Mouse (Mus musculus) testis, adult 2 months (tissue): ENCODE results near the gene Synrg. TPM values are rescaled to one million over a fixed set of nuclear protein-coding genes. Genes with fewer than 3 reads are reported as not detected.

Experiments used
- H3K27ac ChIP-seq: fragments of 200-500 bp; 2 replicates; pipeline ENCODE4 v1.5.1; 2012; ENCODE audit warnings: low read depth, low read length; ENCODE audit not compliant: control insufficient read depth, insufficient read depth
- H3K27me3 ChIP-seq: fragments of 200-500 bp; 2 replicates; pipeline ENCODE4 v1.6.1; 2012; ENCODE audit warnings: mild to moderate bottlenecking, low read length, moderate library complexity; ENCODE audit not compliant: control insufficient read depth, insufficient read depth
- H3K36me3 ChIP-seq: fragments of 200-500 bp; 2 replicates; pipeline ENCODE4 v1.6.1; 2012; ENCODE audit warnings: mild to moderate bottlenecking, low read length; ENCODE audit not compliant: control insufficient read depth, insufficient read depth
- H3K4me1 ChIP-seq: fragments of 200-500 bp; 2 replicates; pipeline ENCODE4 v1.6.1; 2012; ENCODE audit warnings: low read length; ENCODE audit not compliant: control insufficient read depth, insufficient read depth
- H3K4me3 ChIP-seq: fragments of 200-500 bp; 2 replicates; pipeline ENCODE4 v1.5.1; 2012; ENCODE audit warnings: low read depth, mild to moderate bottlenecking, low read length, moderate library complexity, mixed read lengths; ENCODE audit not compliant: control insufficient read depth
- CTCF ChIP-seq: fragments of 200-500 bp; IDR thresholded peaks from 2 replicates; pipeline ENCODE4 v1.5.1; 2012; ENCODE audit warnings: low read depth, mild to moderate bottlenecking, inconsistent platforms, low read length, moderate library complexity; ENCODE audit not compliant: control insufficient read depth, insufficient read depth, insufficient replicate concordance
- POLR2A ChIP-seq: fragments of 200-500 bp; IDR thresholded peaks from 2 replicates; pipeline ENCODE4 v1.6.1; 2012; ENCODE audit warnings: low read depth, mild to moderate bottlenecking, inconsistent platforms, low read length, moderate library complexity; ENCODE audit not compliant: control insufficient read depth
- polyA plus RNA-seq: library from polyadenylated mRNA; depleted of rRNA; stranded (reverse); fragments of >200 nt; gene quantifications from 2 replicates; pipeline ENCODE4 v1.2.3, GENCODE M21; 2012

Gene Synrg
- polyA plus RNA-seq, 1 experiment: 33.0 TPM

DNA sequence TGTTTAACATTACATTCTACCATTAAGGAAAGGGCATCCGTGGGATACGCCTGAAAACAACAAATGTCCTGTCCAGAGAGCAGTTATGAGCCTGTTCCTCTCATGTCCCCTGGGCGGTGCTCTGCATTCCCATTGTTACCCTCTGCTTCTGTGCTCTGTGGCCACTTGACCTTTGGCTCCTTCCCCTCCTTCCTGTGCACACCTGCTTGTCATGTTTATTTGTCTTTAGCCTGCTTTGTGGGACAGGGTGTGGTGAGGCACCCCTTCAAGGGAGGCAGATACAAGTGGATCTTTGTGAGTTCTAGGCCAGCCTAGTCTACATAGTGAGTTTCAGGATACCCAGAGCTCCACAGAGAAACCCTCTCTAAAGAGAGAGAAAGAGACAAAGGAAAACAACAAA, 30.3 kb downstream of the Synrg start:
- Histone ChIP-seq H3K27ac (no peak overlapping the region), H3K4me1 (no peaks in the 10 kb centered on the region), H3K27me3 (no peaks in the 10 kb centered on the region), H3K36me3 (no peaks in the 10 kb centered on the region), H3K4me3 (no peak overlapping the region)
- TF ChIP-seq POLR2A (no peak), CTCF (no peak)

DNA sequence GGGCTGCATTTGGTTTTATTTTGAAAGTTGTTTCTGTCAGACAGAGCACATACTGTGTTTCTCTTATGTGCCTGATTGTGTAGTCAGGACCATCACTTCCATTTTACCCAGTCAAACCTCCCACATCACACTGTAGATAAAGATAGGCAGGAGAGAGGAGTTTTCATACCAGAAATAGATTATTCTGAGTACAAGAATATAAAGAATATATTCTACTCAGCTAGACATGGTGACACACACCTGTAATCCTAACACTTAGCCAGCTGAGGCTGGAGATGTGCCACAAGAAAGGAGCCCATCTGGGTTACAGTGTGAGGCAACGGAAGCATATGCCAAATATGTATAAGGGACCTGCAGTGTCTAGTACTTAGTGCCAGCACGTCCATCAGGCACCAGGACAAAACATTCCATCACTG, 31.3 kb downstream of the Synrg start:
- no peaks in the 10 kb centered on the region for H3K36me3 ChIP-seq
- H3K27ac ChIP-seq: no peak overlapping the region
- H3K4me3 ChIP-seq: no peak overlapping the region
- H3K27me3 ChIP-seq: no peaks in the 10 kb centered on the region
- no peaks in the 10 kb centered on the region for H3K4me1 ChIP-seq
- TF ChIP-seq CTCF (no peak), POLR2A (no peak)

DNA sequence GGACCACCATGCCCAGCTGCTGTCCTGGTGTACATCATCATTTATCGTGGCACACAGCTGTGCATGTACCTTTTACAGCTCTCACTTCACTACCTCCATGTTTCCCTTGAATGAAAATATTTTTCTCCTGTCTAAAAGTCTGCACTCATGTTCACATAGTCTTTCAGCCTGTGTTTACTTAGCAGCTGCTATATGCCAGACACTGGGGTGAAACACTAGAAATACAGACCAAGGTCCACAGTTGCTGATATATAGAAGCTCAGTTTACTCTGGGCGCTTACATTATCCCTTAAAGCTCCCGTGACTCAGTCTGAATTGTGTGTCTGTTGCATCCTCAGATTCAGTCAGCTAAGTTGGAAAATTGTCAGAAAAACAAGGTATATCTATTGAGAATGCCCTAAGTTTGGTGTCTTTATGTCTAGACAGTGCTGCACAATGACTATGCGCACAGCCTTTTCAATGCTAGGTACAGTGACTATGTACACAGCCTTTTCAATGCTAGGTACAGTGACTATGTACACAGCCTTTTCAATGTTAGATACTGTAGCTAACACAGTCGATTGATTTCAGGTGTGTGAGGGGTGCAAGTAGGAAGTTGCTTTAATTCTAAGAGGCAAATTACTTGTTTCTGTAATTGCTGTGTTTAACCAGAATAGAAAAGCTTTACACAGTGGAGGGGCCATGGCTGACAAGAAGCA, 33.1 kb downstream of the Synrg start:
- no peak for TF ChIP-seq CTCF
- TF ChIP-seq POLR2A: no peak
- no peak overlapping the region for H3K27ac ChIP-seq
- no peaks in the 10 kb centered on the region for H3K36me3 ChIP-seq
- H3K4me3 ChIP-seq: no peak overlapping the region
- H3K27me3 ChIP-seq: no peaks in the 10 kb centered on the region
- H3K4me1 ChIP-seq: no peaks in the 10 kb centered on the region

DNA sequence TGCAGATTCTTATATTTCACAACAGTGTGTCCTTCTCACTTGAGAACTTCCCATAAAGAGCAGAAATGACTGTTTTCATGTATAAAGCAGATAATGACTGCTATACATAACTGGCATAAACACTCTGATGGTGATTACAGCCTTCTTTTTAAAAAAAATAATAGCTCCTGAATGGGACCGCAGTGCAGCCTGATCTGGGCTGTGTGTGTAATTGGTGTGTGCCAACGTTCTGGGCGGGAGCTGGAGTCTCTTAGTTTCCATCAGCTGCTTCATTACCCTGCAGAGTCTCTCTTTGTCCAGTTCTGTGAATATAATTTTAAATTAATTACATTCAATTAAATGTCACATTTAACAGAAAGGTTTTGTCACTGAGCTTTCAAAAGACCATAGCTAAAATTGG, 34.8 kb downstream of the Synrg start:
- TF ChIP-seq POLR2A: no peak
- no peak for TF ChIP-seq CTCF
- Histone ChIP-seq H3K27ac (no peak overlapping the region), H3K4me3 (no peak overlapping the region), H3K27me3 (no peaks in the 10 kb centered on the region), H3K36me3 (no peaks in the 10 kb centered on the region), H3K4me1 (no peaks in the 10 kb centered on the region)

DNA sequence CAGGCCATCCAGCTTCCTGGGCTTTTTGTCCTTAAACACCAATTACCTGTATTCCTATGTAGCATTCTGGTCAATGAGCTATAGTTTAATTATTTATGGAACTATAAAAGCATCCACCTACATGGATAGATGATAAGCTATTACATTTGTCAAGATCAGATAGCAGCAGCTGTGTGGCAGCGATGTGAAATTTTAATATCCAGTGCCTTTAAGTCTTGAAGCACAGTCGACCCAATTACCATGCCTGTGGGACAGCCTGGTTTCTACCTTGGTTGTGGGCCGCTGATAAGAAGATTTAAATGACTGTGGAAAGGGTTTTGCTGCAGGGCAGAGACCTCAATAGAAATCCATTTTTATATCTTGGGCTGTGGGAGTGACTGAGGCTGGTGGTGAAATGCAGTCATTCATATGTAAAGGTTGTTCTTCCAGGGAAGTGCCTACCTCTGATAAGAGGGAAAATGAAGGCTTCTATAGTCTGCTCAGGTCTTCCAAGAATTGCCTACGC, 35.2 kb downstream of the Synrg start:
- H3K36me3 ChIP-seq: no peaks in the 10 kb centered on the region

GRCm38 (mm10) chr11:84001257-84001656, 37.0 kb downstream of the Synrg start:
- H3K4me1 ChIP-seq: no peaks in the 10 kb centered on the region
- TF ChIP-seq POLR2A (no peak), CTCF (no peak)
- H3K27me3 ChIP-seq: no peaks in the 10 kb centered on the region
- no peak overlapping the region for H3K4me3 ChIP-seq
- no peak overlapping the region for H3K27ac ChIP-seq
- H3K36me3 ChIP-seq: no peaks in the 10 kb centered on the region

More for the DNA sequence above, 35.2 kb downstream of the Synrg start:
- TF ChIP-seq POLR2A: no peak
- no peak for TF ChIP-seq CTCF
- H3K4me1 ChIP-seq: no peaks in the 10 kb centered on the region
- H3K27me3 ChIP-seq: no peaks in the 10 kb centered on the region
- H3K4me3 ChIP-seq: no peak overlapping the region
- H3K27ac ChIP-seq: no peak overlapping the region

DNA sequence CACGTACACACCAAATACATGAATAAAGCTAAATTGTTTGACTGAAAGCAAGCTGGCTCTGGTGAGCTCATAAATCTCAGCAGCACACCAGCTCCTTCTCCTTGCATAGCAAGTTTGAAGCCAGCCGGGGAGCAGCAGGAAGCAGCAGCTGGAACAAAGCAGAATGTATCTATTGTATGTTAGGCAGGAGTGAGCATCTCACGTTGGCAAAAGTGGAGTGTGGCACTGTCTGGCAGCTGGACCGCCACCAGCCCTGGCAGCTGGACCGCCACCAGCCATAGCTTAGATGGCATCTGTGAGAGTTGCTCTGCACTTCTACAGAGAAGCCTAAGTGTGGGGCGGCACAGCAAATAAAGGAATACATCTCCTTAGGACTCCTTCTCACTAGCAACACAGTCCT, 39.8 kb downstream of the Synrg start:
- Histone ChIP-seq H3K36me3 (no peaks in the 10 kb centered on the region; the same call in 1 of the 2 replicates), H3K4me1 (no peaks in the 10 kb centered on the region), H3K4me3 (no peak overlapping the region), H3K27me3 (no peaks in the 10 kb centered on the region), H3K27ac (no peak overlapping the region)
- no peak for TF ChIP-seq CTCF
- TF ChIP-seq POLR2A: no peak
